Mouse (Mus musculus): Measurements from ENCODE around the gene Tmed2. TPM values are rescaled to one million over a fixed set of nuclear protein-coding genes. Genes with fewer than 3 reads are reported as not detected.

Gene Tmed2
- polyA plus RNA-seq, 1 experiment from 2014 or later = 550 TPM

Other genes starting within 250 kb of the Tmed2 start
- gene Mphosph9, start 212.7 kb upstream of the Tmed2 start, polyA plus RNA-seq (2014; fragmentation: Nextera tagmentation; extraction: Ambion mirVana) = 13.6 and 13.9 TPM in 2 replicates
- 11.6 and 14.1 TPM in 2 replicates for gene 2810006K23Rik, start 212.6 kb upstream of the Tmed2 start, polyA plus RNA-seq (2014; fragmentation: Nextera tagmentation; extraction: Ambion mirVana)
- 58.7 and 59.5 TPM in 2 replicates for gene Cdk2ap1, start 177.6 kb upstream of the Tmed2 start, polyA plus RNA-seq (2014; fragmentation: Nextera tagmentation; extraction: Ambion mirVana)
- 92.7 and 93.5 TPM in 2 replicates for gene Sbno1, start 114.7 kb upstream of the Tmed2 start, polyA plus RNA-seq (2014; fragmentation: Nextera tagmentation; extraction: Ambion mirVana)
- 52.3 and 57.7 TPM in 2 replicates for gene Kmt5a, start 100.8 kb upstream of the Tmed2 start, polyA plus RNA-seq (2014; fragmentation: Nextera tagmentation; extraction: Ambion mirVana)
- 37.2 and 38.8 TPM in 2 replicates for gene Rilpl2, start 62.3 kb upstream of the Tmed2 start, polyA plus RNA-seq (2014; fragmentation: Nextera tagmentation; extraction: Ambion mirVana)
- gene Snrnp35, start 57.6 kb upstream of the Tmed2 start, polyA plus RNA-seq (2014; fragmentation: Nextera tagmentation; extraction: Ambion mirVana) = 10.7 and 11.2 TPM in 2 replicates
- gene Rilpl1, start 9.3 kb upstream of the Tmed2 start, polyA plus RNA-seq (2014; fragmentation: Nextera tagmentation; extraction: Ambion mirVana) = 14.9 and 16.6 TPM in 2 replicates
- gene Ddx55, start 12.2 kb downstream of the Tmed2 start, polyA plus RNA-seq (2014; fragmentation: Nextera tagmentation; extraction: Ambion mirVana) = 15.2 and 16.1 TPM in 2 replicates
- gene Eif2b1, start 38.4 kb downstream of the Tmed2 start, polyA plus RNA-seq (2014; fragmentation: Nextera tagmentation; extraction: Ambion mirVana) = 99.2 and 99.6 TPM in 2 replicates
- gene Gtf2h3, start 38.4 kb downstream of the Tmed2 start, polyA plus RNA-seq (2014; fragmentation: Nextera tagmentation; extraction: Ambion mirVana) = 75.5 and 84.2 TPM in 2 replicates
- 44.0 and 46.6 TPM in 2 replicates for gene Atp6v0a2, start 87.9 kb downstream of the Tmed2 start, polyA plus RNA-seq (2014; fragmentation: Nextera tagmentation; extraction: Ambion mirVana)
- 0.11 TPM in 2 replicates for gene Dnah10, start 184.4 kb downstream of the Tmed2 start, polyA plus RNA-seq (2014; fragmentation: Nextera tagmentation; extraction: Ambion mirVana)

All from intestine, embryonic 14.5 days (tissue).